Mouse (Mus musculus): ENCODE measurements around the gene Spint3. TPM values are rescaled to one million over a fixed set of nuclear protein-coding genes. Genes with fewer than 3 reads are reported as not detected.

Spint3 gene
- polyA plus RNA-seq, 2 experiments, result not detected

DNA sequence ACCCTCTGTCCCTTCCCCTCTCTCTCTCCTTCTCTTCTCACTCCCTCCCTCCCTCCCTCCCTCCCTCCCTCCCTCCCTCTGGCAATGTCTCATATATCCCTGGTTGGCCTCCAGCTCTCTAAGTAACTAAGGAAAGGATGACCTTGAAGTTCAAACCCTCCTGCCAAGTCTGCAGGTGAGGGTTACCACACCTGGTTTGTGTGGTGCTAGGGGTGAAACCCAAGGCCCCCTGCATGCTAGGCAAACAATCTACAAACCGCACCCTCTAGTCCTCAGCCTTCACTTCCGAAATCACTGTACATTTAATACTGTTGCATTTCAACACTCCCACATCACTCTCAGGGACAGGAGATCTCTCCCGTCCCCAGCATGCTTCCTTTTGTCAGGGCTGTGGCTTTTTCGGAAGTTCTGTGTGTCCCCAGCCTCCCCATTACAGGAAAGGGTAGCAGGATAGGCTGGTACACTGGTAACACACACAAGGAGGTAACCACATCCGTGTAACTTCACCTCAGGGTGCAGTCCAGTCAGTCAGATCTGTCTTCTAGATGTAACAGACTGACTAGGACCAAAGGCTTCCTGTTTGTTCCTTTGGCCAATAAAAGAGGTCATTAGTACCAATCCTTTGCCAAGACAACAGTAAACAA lies 28.7 kb downstream of the Spint3 start:
- H3K27me3 ChIP-seq (ENCODE audit: control insufficient read depth, insufficient read depth, low read length), result no peaks in the 10 kb centered on the region
- 12% methylated on average over 5 of the region's 5 CpGs for WGBS (ENCODE audit: insufficient replicate concordance)
- no peak for TF ChIP-seq CTCF (IDR thresholded peaks at IDR 0.05; ENCODE audit: low read depth)
- TF ChIP-seq EP300 (IDR thresholded peaks at IDR 0.05; ENCODE audit: low read depth), result no peak
- H3K27ac ChIP-seq, result no peak overlapping the region
- DNase-seq (ENCODE audit: low read depth in 3 of 3, low spot score in 3 of 3) (no peak), ATAC-seq (ENCODE audit: insufficient read depth) (no peak)
- H3K4me3 ChIP-seq (ENCODE audit: insufficient read depth in 1 of 2, low read depth in 2 of 2, low read length in 2 of 2), result no peak overlapping the region
- no peaks in the 10 kb centered on the region for H3K9me3 ChIP-seq (ENCODE audit: control insufficient read depth, low read length)
- no peak overlapping the region for H3K4me2 ChIP-seq (ENCODE audit: low read depth)
- H3K4me1 ChIP-seq (replicated peaks; ENCODE audit: control insufficient read depth in 2 of 2, insufficient read depth in 2 of 2, low read length in 1 of 2), result no peaks in the 10 kb centered on the region; a peak in 1 of 4 replicates
- H3K36me3 ChIP-seq (replicated peaks; ENCODE audit: control insufficient read depth, insufficient read depth, low read depth), result no peaks in the 10 kb centered on the region
- H3K9ac ChIP-seq (replicated peaks), result no peak overlapping the region

- no peak overlapping the region for H3K27ac ChIP-seq
- H3K36me3 ChIP-seq (replicated peaks; ENCODE audit: control insufficient read depth, insufficient read depth, low read depth), result no peaks in the 10 kb centered on the region
- H3K4me1 ChIP-seq (replicated peaks; ENCODE audit: control insufficient read depth in 2 of 2, insufficient read depth in 2 of 2, low read length in 1 of 2), result no peaks in the 10 kb centered on the region; a peak in 1 of 4 replicates
- H3K9ac ChIP-seq (replicated peaks), result no peak overlapping the region
- no peak overlapping the region for H3K4me2 ChIP-seq (ENCODE audit: low read depth)
- H3K4me3 ChIP-seq (ENCODE audit: insufficient read depth in 1 of 2, low read depth in 2 of 2, low read length in 2 of 2), result no peak overlapping the region
- WGBS (ENCODE audit: insufficient replicate concordance), result 56% methylated on average over 2 of the region's 2 CpGs
- H3K9me3 ChIP-seq (ENCODE audit: control insufficient read depth, low read length), result no peaks in the 10 kb centered on the region
- ATAC-seq (ENCODE audit: insufficient read depth), result no peak
- no peaks in the 10 kb centered on the region for H3K27me3 ChIP-seq (ENCODE audit: control insufficient read depth, insufficient read depth, low read length)
- no peak for DNase-seq (ENCODE audit: low read depth in 3 of 3, low spot score in 3 of 3)
- TF ChIP-seq EP300 (IDR thresholded peaks at IDR 0.05; ENCODE audit: low read depth) (no peak), CTCF (IDR thresholded peaks at IDR 0.05; ENCODE audit: low read depth) (no peak)
Observed at GRCm38 (mm10) chr2:164543745-164544144, 29.5 kb downstream of the Spint3 start.

- H3K9me3 ChIP-seq (ENCODE audit: control insufficient read depth, low read length), result no peaks in the 10 kb centered on the region
- TF ChIP-seq CTCF (IDR thresholded peaks at IDR 0.05; ENCODE audit: low read depth), result no peak
- TF ChIP-seq EP300 (IDR thresholded peaks at IDR 0.05; ENCODE audit: low read depth), result no peak
- H3K27ac ChIP-seq, result no peak overlapping the region
- H3K4me2 ChIP-seq (ENCODE audit: low read depth), result no peak overlapping the region
- no peaks in the 10 kb centered on the region for H3K36me3 ChIP-seq (replicated peaks; ENCODE audit: control insufficient read depth, insufficient read depth, low read depth)
- no peak overlapping the region for H3K9ac ChIP-seq (replicated peaks)
- DNase-seq (ENCODE audit: low read depth in 3 of 3, low spot score in 3 of 3) (no peak), ATAC-seq (ENCODE audit: insufficient read depth) (no peak)
- H3K27me3 ChIP-seq (ENCODE audit: control insufficient read depth, insufficient read depth, low read length), result no peaks in the 10 kb centered on the region
- H3K4me3 ChIP-seq (ENCODE audit: insufficient read depth in 1 of 2, low read depth in 2 of 2, low read length in 2 of 2), result no peak overlapping the region
- no peaks in the 10 kb centered on the region; a peak in 1 of 4 replicates for H3K4me1 ChIP-seq (replicated peaks; ENCODE audit: control insufficient read depth in 2 of 2, insufficient read depth in 2 of 2, low read length in 1 of 2)
- WGBS (ENCODE audit: insufficient replicate concordance), result 55% methylated on average over 7 of the region's 7 CpGs
Observed at GRCm38 (mm10) chr2:164542598-164542997, 30.7 kb downstream of the Spint3 start.

DNA sequence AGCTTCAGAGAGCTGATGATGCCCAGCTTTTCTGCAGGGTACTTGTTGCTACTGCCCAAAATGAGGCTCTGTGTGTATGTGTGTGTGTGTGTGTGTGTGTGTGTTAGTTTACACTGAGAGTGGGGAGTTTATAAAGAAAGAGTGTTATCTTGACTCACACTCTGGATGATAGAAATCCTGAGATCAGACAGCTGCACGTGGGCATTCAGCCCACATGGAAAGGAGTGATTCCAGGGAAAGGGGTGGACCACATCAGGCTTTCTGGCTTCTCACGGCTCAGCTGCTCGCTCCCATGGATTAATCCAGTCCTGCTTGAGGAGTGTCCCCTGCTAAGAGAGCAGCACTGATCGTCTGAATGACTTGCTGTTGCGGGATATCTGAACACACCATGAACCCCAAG lies 31.1 kb downstream of the Spint3 start:
- no peak for DNase-seq (ENCODE audit: low read depth in 3 of 3, low spot score in 3 of 3)
- no peaks in the 10 kb centered on the region for H3K36me3 ChIP-seq (replicated peaks; ENCODE audit: control insufficient read depth, insufficient read depth, low read depth)
- no peak overlapping the region for H3K4me2 ChIP-seq (ENCODE audit: low read depth)
- WGBS (ENCODE audit: insufficient replicate concordance), result 62% methylated on average over 5 of the region's 5 CpGs
- no peaks in the 10 kb centered on the region for H3K27me3 ChIP-seq (ENCODE audit: control insufficient read depth, insufficient read depth, low read length)
- no peak overlapping the region for H3K27ac ChIP-seq
- TF ChIP-seq CTCF (IDR thresholded peaks at IDR 0.05; ENCODE audit: low read depth) (no peak), EP300 (IDR thresholded peaks at IDR 0.05; ENCODE audit: low read depth) (no peak)
- no peak for ATAC-seq (ENCODE audit: insufficient read depth)
- no peak overlapping the region for H3K4me3 ChIP-seq (ENCODE audit: insufficient read depth in 1 of 2, low read depth in 2 of 2, low read length in 2 of 2)
- no peak overlapping the region for H3K9ac ChIP-seq (replicated peaks)
- no peaks in the 10 kb centered on the region for H3K9me3 ChIP-seq (ENCODE audit: control insufficient read depth, low read length)
- no peaks in the 10 kb centered on the region; a peak in 1 of 4 replicates for H3K4me1 ChIP-seq (replicated peaks; ENCODE audit: control insufficient read depth in 2 of 2, insufficient read depth in 2 of 2, low read length in 1 of 2)

- no peaks in the 10 kb centered on the region; a peak in 1 of 4 replicates for H3K4me1 ChIP-seq (replicated peaks; ENCODE audit: control insufficient read depth in 2 of 2, insufficient read depth in 2 of 2, low read length in 1 of 2)
- no peak overlapping the region for H3K9ac ChIP-seq (replicated peaks)
- no peaks in the 10 kb centered on the region for H3K36me3 ChIP-seq (replicated peaks; ENCODE audit: control insufficient read depth, insufficient read depth, low read depth)
- H3K4me2 ChIP-seq (ENCODE audit: low read depth), result no peak overlapping the region
- H3K9me3 ChIP-seq (ENCODE audit: control insufficient read depth, low read length), result no peaks in the 10 kb centered on the region
- no peak for ATAC-seq (ENCODE audit: insufficient read depth)
- no peak for TF ChIP-seq EP300 (IDR thresholded peaks at IDR 0.05; ENCODE audit: low read depth)
- no peak for TF ChIP-seq CTCF (IDR thresholded peaks at IDR 0.05; ENCODE audit: low read depth)
- DNase-seq (ENCODE audit: low read depth in 3 of 3, low spot score in 3 of 3), result no peak
- no peaks in the 10 kb centered on the region for H3K27me3 ChIP-seq (ENCODE audit: control insufficient read depth, insufficient read depth, low read length)
- WGBS (ENCODE audit: insufficient replicate concordance), result 19% methylated on average over 8 of the region's 8 CpGs
- H3K4me3 ChIP-seq (ENCODE audit: insufficient read depth in 1 of 2, low read depth in 2 of 2, low read length in 2 of 2), result no peak overlapping the region
- no peak overlapping the region for H3K27ac ChIP-seq
Observed at GRCm38 (mm10) chr2:164540652-164541427, 32.4 kb downstream of the Spint3 start.
